Mouse (Mus musculus) urinary bladder, postnatal 4 days (tissue): ENCODE results near the gene Tcf7l1.
A peak's percentile ranks its signal among the peaks of the same experiment; 100 is the strongest.

ENCODE experiments used
- DNase-seq, 2 experiments: peaks; one replicate each; pipeline ENCODE4 v3.0.0; 2021 to 2022; ENCODE audit warnings: low spot score in 2 of 2

The Tcf7l1 gene

DNA sequence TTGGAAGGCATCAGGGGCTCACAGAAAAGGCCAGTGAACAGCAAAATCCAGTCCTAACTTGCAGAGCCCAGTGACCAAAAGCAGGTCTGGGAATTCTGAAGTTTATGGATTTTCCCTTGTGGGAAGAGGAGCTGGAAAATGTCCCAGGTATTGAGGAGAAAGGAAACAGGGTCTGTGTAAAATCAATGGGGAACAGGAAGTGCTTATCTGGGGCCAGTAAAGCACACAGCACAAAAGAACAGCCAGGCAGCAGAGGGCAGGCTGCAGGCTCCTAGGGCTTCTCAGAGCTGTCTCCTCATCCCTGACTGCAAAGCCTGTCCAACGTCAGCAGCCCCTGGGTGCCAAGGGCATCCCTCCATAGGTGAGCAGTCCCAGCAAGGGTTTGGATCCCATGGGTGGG, 126.1 kb downstream of the Tcf7l1 start:
- DNase-seq, result no peak

- DNase-seq, result no peak
Measured at GRCm38 (mm10) chr6:72660391-72660720, 128.7 kb downstream of the Tcf7l1 start.

DNA sequence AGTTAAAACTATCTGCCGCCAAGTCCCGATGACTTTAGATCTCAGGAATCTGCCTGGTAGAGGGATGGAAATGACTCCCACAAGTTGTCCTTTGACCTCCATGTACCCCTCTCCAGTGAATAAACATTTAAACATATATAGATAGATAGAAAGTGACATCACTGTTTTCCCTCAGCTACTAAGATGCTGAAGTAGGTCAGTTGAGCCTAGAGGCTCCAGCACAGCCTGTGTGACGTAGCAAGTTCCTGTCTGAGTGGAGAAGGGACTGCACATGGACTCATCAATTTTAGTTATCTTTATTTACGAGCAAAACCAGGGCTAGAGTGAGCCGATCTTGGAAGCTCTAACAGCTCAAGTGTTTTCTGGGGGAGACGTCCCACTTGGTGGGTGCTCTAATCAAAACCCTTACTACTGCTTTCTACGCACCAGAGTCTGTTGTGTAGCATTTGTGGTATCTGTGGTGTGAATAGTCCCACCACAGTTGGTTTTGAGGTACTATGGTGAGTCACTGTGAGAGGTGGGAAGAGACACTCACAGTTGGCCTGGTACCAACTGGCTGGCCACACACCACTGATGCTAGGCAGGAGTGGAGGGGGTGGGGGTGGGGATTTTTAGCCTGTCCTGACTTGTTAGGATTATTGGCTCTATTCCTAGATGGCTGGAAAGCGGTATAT, 129.2 kb downstream of the Tcf7l1 start:
- DNase-seq, result no peak

- no peak for DNase-seq
Measured at GRCm38 (mm10) chr6:72658006-72658405, 131.0 kb downstream of the Tcf7l1 start.

GRCm38 (mm10) chr6:72656053-72656442, 133.0 kb downstream of the Tcf7l1 start:
- no peak for DNase-seq

DNA sequence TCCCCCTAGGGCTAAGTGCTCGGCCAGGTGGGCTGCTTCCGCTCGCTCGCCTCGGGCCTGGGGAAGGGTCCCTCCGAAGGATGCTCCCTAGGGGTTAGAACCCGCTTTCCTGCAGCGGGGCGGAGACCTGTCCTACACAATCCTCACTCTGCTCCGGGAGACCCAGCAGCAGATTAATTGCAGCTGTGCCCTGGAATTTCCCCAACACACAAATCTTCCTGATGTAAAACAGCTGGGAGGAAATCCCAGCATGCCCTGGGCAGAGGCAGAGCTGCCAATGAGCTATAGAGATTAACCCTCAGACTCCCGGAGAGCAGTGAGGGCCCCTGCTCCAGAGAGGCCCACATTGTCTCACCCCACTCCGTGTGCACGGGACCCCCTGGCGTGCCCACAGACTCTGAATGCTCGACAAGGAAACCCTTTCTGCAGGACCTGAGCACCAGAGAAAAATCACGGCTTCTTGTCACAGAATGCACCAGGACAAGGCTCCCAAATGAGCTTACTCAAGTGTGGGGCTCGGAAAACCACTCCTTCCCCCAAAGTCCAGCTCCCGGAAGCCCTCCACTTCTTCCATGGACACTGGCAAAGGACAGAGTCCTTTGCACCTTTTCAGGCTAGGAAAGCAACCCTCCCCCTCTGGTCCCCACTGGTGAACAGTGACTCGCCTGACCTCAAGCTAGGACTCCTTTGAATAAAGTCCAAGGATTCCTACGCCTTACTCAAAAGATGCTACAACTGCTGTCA, 133.6 kb downstream of the Tcf7l1 start:
- DNase-seq, result peak; percentile 79 to 83

DNA sequence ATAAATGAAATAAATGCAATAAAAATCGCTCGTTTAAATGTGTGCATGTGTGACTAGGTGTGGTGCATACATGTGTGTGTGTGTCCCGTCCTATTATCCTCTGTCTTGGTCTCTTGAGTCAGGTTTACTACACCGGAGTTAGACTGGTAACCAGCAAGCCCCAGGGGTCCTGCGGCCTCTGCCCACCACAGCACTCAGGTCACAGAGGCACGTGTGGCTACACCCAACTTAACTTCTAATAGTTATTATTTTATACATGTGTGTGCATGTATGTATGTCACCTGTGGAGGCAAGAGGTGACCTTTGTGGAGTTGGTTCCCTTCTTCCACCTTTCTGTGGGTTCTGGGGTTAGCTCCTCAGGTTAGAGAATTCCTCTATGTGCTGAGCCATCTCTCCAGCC, 134.7 kb downstream of the Tcf7l1 start:
- DNase-seq, result no peak

DNA sequence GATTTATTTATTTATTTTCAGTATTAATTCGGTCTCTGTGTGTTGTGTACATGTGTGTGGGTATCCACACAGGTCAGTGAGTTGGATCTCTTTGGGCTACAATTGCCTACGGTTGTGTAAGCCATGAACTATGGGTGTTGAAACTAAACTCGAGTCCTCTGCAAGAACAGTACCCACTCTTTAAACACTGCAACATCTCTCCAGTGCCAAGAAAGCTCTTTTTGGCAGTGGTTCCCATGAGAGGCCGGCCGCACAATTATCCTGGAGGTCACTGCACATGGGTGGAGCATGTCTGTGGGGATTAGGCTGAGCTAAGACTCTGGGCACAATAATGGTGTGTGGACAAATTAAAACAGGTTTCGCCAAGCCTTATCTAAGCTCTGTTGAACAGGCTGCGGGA, 135.6 kb downstream of the Tcf7l1 start:
- no peak for DNase-seq

DNA sequence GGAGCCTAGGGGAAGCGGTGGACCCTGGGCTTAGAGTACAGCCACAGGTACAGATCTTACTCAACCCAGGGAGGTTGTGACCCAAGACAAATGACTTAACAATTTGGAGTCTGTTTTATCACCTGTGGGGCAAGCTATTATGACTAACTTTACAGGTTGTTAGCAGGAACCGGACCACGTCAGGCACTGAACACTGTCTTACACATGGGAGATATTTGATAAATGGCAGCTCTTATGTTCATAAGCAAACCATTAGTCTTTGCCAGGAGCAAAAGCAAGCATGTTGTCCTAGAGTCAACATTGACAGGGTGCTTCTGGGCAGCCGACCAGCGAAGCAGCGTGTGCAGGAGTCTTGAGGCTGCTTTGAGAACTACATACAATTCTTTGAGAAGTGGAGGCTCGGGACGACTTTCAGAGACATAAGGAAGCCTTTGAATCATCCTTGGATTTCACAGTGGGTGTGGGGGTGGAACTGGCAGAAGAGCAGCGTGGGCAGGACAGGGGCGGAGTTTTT, 138.7 kb downstream of the Tcf7l1 start:
- DNase-seq, result no peak

DNA sequence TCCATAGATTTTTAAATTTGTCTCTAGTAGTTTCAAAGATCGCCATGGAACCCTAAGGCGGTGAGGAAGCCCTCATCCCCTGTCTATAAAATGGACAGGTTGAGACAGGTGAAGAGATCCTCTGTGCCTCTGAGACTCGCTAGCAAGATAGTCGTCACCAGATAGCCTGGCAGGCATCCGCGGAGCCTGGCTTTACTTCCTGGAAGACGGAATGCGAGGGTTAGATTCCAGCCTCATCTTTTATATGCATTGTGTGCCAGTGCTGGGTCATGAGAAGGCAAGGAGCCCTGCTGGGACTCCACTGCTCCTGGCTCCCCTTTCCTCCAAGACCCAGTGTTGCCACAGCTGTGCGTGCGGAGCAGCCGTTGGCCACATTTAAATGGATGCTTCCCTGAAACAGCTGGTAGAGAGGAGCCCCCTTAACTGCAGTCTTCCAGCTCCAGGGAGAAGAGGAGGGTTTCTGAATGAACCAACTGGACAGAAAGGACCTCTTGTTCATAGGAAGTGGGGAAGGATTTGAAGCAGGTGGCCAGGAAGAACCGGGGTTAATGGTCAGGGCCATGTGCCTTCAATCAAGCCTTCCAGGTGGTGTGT, 141.0 kb downstream of the Tcf7l1 start:
- no peak for DNase-seq

DNA sequence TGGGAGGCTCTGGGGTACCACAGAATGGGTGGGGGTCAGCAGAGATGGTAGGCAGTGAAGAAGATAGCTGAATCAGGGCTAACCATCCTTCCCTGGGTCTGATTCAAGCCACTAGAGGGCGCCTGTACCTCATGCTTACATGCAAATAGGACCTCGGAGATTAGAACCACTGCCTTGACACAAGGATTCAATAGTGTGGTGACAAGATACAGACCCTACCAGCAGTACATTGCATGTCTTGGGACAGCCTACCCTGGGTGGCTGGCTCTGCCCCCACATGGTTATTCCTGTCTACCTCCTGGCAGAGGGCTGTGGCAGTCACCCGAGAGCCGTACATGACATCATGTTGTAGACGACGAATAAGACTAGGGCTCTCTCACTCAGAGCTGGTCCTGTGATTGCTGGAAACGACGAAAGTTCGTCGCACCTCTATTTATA, 141.7 kb downstream of the Tcf7l1 start:
- DNase-seq, result peak in 1 of 2 experiments; percentile 74

DNA sequence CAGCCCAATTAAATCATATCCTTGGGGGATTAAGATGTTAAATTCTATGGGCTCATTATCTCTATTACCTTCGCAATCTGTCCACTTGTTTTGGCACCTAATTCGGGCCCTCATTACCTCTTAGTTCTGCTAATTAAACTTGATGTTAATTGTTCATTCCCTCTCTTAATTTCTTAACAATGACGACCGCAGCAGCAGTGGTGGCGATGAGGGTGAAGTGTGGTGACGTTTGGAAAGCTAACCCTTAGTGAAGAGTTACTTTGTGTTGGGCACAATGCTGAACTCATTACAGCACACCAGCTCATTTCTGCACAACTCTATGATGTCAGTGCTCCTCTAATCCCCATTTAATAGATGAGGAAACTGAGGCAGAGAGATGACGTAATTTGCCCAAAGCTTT, 143.7 kb downstream of the Tcf7l1 start:
- DNase-seq, result no peak

DNA sequence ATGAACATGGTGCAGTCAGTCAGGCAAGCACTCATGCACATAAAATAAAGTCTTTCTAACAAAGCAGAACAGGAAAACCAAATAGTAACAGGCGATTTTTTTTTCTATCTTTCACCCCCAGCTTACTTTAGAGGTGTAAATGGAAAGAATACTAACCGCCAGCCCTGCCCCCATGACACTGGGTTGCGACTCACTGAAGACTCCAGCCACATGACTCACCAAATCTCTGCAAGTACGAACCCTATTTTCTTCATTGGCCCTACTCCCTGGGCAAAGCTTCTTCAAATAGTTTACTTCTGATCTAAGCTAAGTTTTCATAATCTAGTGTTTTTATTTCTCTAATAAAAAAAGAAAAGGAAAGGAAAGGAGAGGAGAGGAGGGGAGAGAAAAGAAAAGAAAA, 144.5 kb downstream of the Tcf7l1 start:
- no peak for DNase-seq

GRCm38 (mm10) chr6:72641218-72641954, 147.7 kb downstream of the Tcf7l1 start:
- DNase-seq, result no peak

GRCm38 (mm10) chr6:72636940-72637339, 152.1 kb downstream of the Tcf7l1 start:
- DNase-seq, result no peak

- DNase-seq, result peak in 1 of 2 experiments; percentile 39
Measured at GRCm38 (mm10) chr6:72635760-72636431, 153.2 kb downstream of the Tcf7l1 start.

DNA sequence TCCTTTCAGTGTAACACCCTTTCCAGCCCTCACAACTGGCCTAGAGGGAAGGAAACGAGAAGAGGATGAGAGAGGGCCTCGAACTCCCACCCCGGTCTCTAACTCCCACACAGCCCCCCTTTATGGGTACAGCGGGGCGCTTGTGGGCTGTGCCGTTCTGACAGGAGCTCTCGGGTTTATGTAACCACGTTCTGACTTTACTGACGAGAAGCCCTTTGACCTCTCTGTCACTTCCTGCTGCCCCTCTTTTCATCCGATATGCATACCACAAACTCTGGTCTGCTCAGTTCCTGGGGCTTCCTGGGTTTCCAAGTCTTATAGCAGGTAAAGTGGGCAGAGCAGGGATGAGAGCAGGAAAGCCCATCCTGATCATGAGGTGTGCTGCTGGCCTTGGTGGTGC, 154.7 kb downstream of the Tcf7l1 start:
- no peak for DNase-seq

GRCm38 (mm10) chr6:72631700-72632099, 157.4 kb downstream of the Tcf7l1 start:
- DNase-seq, result no peak

- DNase-seq, result no peak
Measured at GRCm38 (mm10) chr6:72630961-72631360, 158.1 kb downstream of the Tcf7l1 start.

DNA sequence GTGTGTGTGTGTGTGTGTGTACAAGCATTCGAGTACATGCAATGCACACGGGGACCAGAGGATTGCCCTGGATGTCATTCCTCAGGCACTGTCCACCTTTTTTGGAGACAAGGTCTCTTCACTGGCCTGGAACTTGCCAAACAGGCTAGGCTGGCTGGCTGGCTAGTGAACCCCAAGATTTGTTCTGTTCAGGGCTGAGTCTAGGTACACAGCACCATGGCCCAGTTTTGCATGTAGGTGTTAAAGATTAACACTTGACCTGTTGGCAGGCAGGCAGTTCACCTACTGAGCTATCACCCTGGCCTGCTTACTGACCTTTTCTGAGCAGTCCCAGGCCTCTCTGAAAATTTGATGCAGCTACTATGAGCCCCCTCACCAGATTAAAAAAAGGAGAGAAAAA, 158.7 kb downstream of the Tcf7l1 start:
- no peak for DNase-seq

DNA sequence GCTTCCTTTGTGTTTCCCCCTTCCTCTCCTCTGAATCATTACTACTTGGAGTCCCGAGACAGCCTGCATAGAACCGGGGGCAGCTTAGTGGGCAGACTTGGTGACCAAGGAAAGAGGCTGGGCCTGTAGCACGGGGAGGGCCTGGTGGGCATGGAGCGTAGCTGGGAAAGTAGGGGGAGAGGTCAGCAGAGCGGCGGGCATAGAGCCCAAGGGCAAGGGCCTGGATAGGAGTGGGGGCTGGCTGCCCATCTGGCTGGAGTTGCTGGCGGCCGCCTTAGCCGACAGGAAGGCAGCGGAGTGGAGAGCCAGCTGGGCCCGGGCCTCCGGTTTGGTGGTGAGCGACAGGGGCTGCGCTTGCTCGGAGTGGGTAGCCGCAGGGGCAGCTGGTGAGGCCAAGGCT, 161.8 kb downstream of the Tcf7l1 start:
- peak in 1 of 2 experiments; percentile 26 for DNase-seq

- DNase-seq, result no peak
Measured at GRCm38 (mm10) chr6:72626391-72626790, 162.7 kb downstream of the Tcf7l1 start.
